Mouse (Mus musculus): Measurements from ENCODE around the gene Tomm34. TPM values are rescaled to one million over a fixed set of nuclear protein-coding genes. Genes with fewer than 3 reads are reported as not detected.
A peak's percentile ranks its signal among the peaks of the same experiment; 100 is the strongest.

The Tomm34 gene
- total and polyA plus RNA-seq, 3 experiments: 25.6 to 40.7 (median 26.8) TPM

GRCm38 (mm10) chr2:164087416-164088017 is 16.5 kb upstream of the Tomm34 start:
- Histone ChIP-seq H3K27ac (ENCODE audit: insufficient read depth, low read depth) (peak overlapping the region; percentile 18; the same call in 1 of the 2 replicates), H3K4me2 (ENCODE audit: insufficient read depth, low read depth, poor library complexity, severe bottlenecking) (no peak overlapping the region), H3K79me2 (replicated peaks; ENCODE audit: control insufficient read depth, extremely low read depth, insufficient read depth, poor library complexity, severe bottlenecking) (peaks cover 30% of the 10 kb centered on the region), H3K27me3 (replicated peaks) (no peaks in the 10 kb centered on the region), H3K36me3 (replicated peaks in 1 of 2; ENCODE audit: control insufficient read depth in 1 of 2, insufficient read depth in 1 of 2, low read length in 1 of 2) (peaks cover 57 to 77% of the 10 kb centered on the region in 2 experiments), H3K4me1 (ENCODE audit: control insufficient read depth in 1 of 2, insufficient read depth in 2 of 2) (peaks cover 7 to 76% of the 10 kb centered on the region in 2 experiments), H3K9me3 (replicated peaks; ENCODE audit: low read length) (no peaks in the 10 kb centered on the region), H3K4me3 (replicated peaks in 1 of 3; ENCODE audit: low read depth in 2 of 3, low read length in 2 of 3, poor library complexity in 1 of 3) (no peak overlapping the region), H3K9ac (ENCODE audit: insufficient read depth, low read depth) (no peak overlapping the region)
- DNase-seq (ENCODE audit: extremely low read depth): peak; percentile 52
- dilution Hi-C loops (cut with MboI; ENCODE audit: extremely low pct_ligation_motif_present, extremely low pct_unique_long_range_greater_than_20kb, low sequenced_read_pairs): no loop called here
- in situ Hi-C loops (cut with MboI; ENCODE audit: low pct_ligation_motif_present, low pct_unique_long_range_greater_than_20kb, low sequenced_read_pairs): no loop called here
- TF ChIP-seq MAZ (IDR thresholded peaks at IDR 0.05; ENCODE audit: low read depth, low read length) (no peak), IRF4 (IDR thresholded peaks at IDR 0.05; ENCODE audit: low read depth, low read length) (no peak), KAT2A (IDR thresholded peaks at IDR 0.05; ENCODE audit: insufficient replicate concordance, low read length) (no peak), JUND (conservative IDR thresholded peaks at IDR 0.05; ENCODE audit: low read depth, low read length) (no peak), SMC3 (IDR thresholded peaks at IDR 0.05; ENCODE audit: low read depth, low read length) (no peak), NRF1 (IDR thresholded peaks at IDR 0.05; ENCODE audit: low read depth, low read length) (no peak), E2F4 (IDR thresholded peaks at IDR 0.05; ENCODE audit: insufficient replicate concordance, low read depth, low read length) (no peak), TBP (conservative IDR thresholded peaks at IDR 0.05; ENCODE audit: low read depth, low read length) (no peak), ZNF384 (IDR thresholded peaks at IDR 0.05; ENCODE audit: low read depth, low read length) (no peak), JUN (IDR thresholded peaks at IDR 0.05; ENCODE audit: insufficient read depth, low read depth, low read length) (no peak), RAD21 (IDR thresholded peaks at IDR 0.05; ENCODE audit: low read depth, low read length) (no peak; the same call in 1 of the 2 replicates), ELF1 (IDR thresholded peaks at IDR 0.05; ENCODE audit: low read depth, low read length) (no peak), SIN3A (IDR thresholded peaks at IDR 0.05; ENCODE audit: low read length) (no peak), CHD1 (IDR thresholded peaks at IDR 0.05; ENCODE audit: low read depth, low read length) (no peak), MAX (IDR thresholded peaks at IDR 0.05; ENCODE audit: low read length) (no peak), HCFC1 (IDR thresholded peaks at IDR 0.05; ENCODE audit: low read depth, low read length) (no peak), TCF12 (IDR thresholded peaks at IDR 0.05; ENCODE audit: low read depth, low read length) (0 out of 2 replicates have a peak, but pooled peaks have one; percentile 18), CHD2 (IDR thresholded peaks at IDR 0.05; ENCODE audit: low read length) (no peak), POLR2A (IDR thresholded peaks at IDR 0.05; ENCODE audit: low read depth, low read length) (no peak), MYC (IDR thresholded peaks at IDR 0.05; ENCODE audit: low read depth, low read length) (no peak), MAFK (IDR thresholded peaks at IDR 0.05; ENCODE audit: insufficient replicate concordance, low read length) (0 out of 2 replicates have a peak, but pooled peaks have one; percentile 5), ZMIZ1 (IDR thresholded peaks at IDR 0.05; ENCODE audit: low read depth, low read length) (no peak), POLR2AphosphoS2 (IDR thresholded peaks at IDR 0.05; ENCODE audit: low read depth, low read length) (no peak), ZKSCAN1 (IDR thresholded peaks at IDR 0.05; ENCODE audit: borderline replicate concordance, low read depth, low read length) (no peak), ETS1 (conservative IDR thresholded peaks at IDR 0.05; ENCODE audit: low read depth, low read length) (peak; percentile 42; the same call in 1 of the 2 replicates), RCOR1 (conservative IDR thresholded peaks at IDR 0.05; ENCODE audit: low read depth, low read length) (no peak), NELFE (IDR thresholded peaks at IDR 0.05; ENCODE audit: low read depth, low read length) (no peak), EP300 (IDR thresholded peaks at IDR 0.05; ENCODE audit: low read length) (no peak), CTCF (conservative IDR thresholded peaks at IDR 0.05 in 1 of 2, IDR thresholded peaks at IDR 0.05 in 1 of 2; ENCODE audit: low read depth in 2 of 2, low read length in 2 of 2) (peak in 1 of 2 experiments; percentile 26; a peak in 2 of 4 replicates), USF1 (IDR thresholded peaks at IDR 0.05; ENCODE audit: low read depth, low read length) (no peak), GABPA (IDR thresholded peaks at IDR 0.05; ENCODE audit: insufficient replicate concordance, low read depth, low read length) (no peak), MEF2A (IDR thresholded peaks at IDR 0.05; ENCODE audit: borderline replicate concordance, low read depth, low read length) (peak; percentile 58; the same call in 1 of the 2 replicates), MXI1 (IDR thresholded peaks at IDR 0.05; ENCODE audit: low read depth, low read length) (no peak), USF2 (conservative IDR thresholded peaks at IDR 0.05; ENCODE audit: low read depth, low read length) (no peak), BHLHE40 (IDR thresholded peaks at IDR 0.05; ENCODE audit: low read depth, low read length) (peak; percentile 47; the same call in 1 of the 2 replicates), ZC3H11A (IDR thresholded peaks at IDR 0.05; ENCODE audit: low read depth, low read length) (no peak), PAX5 (IDR thresholded peaks at IDR 0.05; ENCODE audit: low read length) (no peak), UBTF (IDR thresholded peaks at IDR 0.05; ENCODE audit: low read depth, low read length) (no peak)
